Mouse (Mus musculus): ENCODE measurements around the gene Psmc3.
A peak's percentile ranks its signal among the peaks of the same experiment; 100 is the strongest.

The Psmc3 gene

DNA sequence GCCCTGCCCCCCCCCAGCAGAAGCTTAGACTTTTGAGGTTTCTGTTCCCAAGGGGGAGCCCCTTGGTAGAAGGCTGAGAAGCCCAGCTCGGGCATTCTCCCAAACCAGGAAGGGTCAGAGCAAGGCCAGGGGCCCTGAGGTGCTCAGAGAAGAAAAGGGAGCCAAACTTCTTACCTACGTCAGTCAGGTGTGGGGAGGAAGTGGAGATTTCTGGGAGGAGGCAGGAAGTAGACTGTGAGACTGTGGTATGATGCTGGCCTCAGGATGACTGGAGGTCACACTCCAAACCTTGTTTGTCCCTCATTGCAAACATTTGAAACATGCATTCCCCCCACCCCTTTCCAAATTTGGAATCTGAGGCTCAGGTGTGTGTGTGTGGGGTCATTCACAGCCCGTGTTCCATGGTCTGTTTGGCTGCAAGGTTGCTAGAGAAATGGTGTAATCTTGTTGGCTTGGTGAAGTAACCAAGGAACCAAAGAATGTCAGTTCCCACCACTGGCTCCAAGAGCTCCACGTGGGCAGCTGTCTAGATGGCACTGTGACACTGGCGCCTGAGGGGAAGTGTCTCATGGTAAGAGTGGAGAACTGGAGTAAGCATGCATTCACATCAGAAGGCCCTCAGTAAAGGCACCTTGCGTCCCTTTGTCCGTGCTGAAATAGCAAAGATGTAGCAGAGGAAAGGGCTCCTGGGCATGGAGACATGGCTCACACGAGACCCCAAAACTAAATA is 27.1 kb downstream of the Psmc3 start:
- DNase-seq (ENCODE audit: low read depth, low spot score), result no peak

DNA sequence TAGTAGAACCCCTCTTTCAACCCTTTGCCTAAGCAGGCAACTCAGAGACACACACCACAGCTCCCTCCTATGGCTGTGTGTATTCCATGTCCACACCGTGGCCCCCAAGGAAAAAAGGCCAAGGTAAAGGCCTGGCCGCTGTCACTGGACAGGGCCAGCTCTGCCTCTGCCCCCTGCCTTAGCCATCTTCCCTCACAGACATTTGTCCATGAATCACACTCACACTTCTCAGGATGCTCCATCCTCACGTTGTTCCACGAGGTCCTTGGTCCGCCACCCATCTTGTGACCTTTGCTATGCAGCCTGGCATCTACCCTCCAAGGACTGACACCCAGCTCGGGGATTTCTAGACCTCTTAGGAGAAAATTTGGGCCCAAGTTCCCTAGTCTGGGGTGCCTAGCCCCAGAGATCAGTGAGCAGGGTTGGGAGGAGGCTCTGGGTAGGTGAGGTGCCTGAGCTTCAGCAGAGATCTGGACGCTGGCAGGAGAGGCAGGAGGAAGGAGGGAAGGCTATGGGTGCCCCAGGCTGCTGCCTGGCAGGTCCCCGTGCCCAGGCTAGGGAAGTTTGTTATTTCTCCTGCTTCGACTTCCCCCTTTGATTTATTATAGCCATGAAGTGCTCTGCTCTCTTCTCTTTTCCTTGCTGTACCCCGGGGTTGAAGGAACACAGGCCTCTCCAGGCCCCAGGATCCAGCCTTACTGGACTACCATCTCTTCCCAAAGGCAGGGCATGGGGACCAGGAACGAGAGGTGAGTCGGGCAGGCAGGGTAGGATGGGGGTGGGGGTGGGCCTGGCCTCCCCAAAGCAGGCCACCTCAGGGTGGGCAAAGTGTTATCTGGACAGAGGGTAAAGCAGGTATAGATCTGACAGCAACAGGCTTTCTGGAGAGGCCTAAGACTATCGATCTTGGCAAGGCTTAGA is 28.2 kb downstream of the Psmc3 start, which contains the start of gene Spi1:
TSS of gene Spi1 (plus strand) at position 616 of the 921 bp plus-strand sequence.
- DNase-seq (ENCODE audit: low read depth, low spot score), result no peak

- DNase-seq (ENCODE audit: low read depth, low spot score), result no peak
Observed at GRCm38 (mm10) chr2:91082844-91083243, 29.0 kb downstream of the Psmc3 start.

DNA sequence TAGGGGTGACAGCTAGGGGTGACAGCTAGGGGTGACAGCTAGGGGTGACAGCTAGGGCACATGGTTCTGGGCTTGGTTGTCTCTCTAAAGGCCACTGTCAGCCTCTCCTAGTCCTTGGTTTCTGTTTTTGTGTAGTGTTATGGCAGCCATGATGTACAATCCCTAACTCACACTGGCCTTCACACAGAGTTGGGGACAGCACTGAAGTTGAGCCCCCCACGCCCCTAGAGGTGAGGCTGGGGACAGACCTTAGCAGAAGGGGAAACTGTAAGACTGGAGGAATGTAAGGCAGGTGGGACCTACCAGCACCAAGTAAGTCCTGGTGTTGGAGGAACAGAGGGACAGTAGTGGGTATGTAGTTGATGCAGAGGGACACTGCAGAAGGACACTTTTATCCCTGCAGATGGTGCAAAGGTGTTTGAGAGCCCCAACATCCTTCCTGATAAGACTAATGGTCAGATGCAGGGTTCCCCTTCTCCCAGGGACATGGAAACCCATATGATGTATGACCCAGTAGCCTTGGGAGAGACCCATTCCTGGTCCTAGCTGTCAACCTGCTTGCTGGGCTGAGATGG is 29.6 kb downstream of the Psmc3 start:
- DNase-seq (ENCODE audit: low read depth, low spot score), result no peak

DNA sequence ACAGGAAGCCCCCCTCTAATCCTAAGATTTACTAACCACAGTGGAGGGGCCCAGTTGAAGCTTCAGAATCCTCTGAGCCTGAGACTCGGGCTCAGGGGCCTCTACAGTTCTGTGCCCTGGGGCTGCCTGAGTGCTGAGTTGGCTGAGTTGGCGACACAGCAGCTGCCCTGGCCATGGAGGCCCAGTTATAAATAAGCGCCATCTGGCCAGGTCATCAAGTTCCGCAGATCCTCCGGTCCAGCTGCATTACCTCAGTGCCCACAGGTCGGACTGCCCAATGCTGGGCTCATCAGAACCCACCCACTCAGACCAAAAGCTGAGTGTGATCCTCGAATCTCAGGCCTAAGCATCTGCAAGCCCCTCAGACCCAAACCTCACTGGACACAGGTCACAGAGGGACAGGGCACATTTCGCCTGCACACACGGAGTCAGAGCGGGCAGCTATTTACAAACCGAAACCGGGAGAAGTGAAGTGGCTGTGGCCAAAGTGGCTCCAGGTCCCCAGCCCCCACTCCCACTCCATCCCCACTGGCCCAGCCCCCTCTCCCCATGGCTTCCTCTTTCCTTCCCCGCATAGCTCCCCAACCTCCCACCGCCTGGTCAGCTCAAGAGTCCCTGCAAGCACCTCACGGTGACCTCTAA is 30.5 kb downstream of the Psmc3 start:
- no peak for DNase-seq (ENCODE audit: low read depth, low spot score)

- DNase-seq (ENCODE audit: low read depth, low spot score), result no peak
Observed at GRCm38 (mm10) chr2:91085494-91086391, 31.9 kb downstream of the Psmc3 start.

- DNase-seq (ENCODE audit: low read depth, low spot score), result no peak
Observed at GRCm38 (mm10) chr2:91086392-91087237, 32.8 kb downstream of the Psmc3 start.

DNA sequence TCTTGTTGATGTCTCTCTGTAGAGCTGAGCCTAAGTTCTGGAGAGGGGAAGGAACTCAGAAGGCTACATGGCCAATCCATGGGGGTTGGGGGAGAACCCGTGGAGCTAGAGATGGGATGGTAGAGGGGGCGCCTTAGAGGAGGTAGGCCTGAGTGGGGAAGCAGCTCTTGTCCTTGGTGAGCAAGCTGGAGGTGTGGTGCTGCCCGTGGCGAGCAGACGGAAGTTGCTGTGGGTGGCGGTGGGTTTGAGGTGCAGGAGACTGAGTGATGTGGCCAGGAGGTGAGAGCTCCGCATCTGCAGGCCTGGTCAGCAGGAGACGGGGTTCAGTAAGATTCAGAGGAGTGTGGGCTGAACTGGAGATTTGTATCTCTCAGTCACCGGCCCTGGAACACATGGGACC is 33.6 kb downstream of the Psmc3 start:
- DNase-seq (ENCODE audit: low read depth, low spot score), result no peak

DNA sequence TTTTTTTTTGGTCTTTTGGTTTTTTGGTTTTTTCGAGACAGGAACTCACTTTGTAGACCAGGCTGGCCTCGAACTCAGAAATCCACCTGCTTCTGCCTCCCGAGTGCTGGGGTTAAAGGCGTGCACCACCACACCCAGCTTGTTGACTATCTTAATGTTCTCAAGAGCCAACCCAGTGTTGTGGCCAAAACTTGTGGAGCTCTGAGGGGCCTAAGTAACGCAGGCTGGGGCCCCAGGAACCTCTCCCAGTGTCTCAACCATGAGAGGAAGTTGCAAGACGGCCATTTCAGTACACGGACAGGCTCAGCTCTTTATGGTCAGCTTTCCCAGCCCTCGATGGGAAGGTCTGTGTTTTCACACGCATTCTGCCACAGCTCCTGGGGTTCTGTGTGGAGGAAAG is 35.2 kb downstream of the Psmc3 start:
- DNase-seq (ENCODE audit: low read depth, low spot score), result no peak

DNA sequence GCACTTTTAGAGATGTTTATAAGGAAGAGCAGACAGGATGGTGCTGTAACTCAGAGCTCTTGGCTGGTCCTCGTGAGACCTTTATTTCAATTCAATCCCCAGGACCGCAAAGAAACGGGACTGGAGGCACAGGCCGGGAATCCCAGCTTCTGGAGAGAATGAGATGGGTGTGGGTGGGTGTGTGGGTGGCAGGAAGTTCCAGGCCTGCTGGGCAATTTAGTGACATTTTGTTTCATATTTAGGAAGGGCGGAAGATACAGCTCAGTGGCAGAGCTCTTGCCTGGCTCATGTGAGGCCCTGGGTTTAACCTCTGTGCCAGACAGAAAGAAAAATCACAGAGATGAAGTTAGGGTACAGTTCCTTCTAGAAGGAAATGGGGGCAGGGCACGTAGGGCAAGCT is 36.4 kb downstream of the Psmc3 start:
- no peak for DNase-seq (ENCODE audit: low read depth, low spot score)

- DNase-seq (ENCODE audit: low read depth, low spot score), result no peak
Observed at GRCm38 (mm10) chr2:91090827-91091226, 37.0 kb downstream of the Psmc3 start.

- no peak for DNase-seq (ENCODE audit: low read depth, low spot score)
Observed at GRCm38 (mm10) chr2:91096524-91096923, 42.7 kb downstream of the Psmc3 start.

GRCm38 (mm10) chr2:91097015-91097414 is 43.2 kb downstream of the Psmc3 start:
- no peak for DNase-seq (ENCODE audit: low read depth, low spot score)

- no peak for DNase-seq (ENCODE audit: low read depth, low spot score)
Observed at GRCm38 (mm10) chr2:91098156-91098555, 44.3 kb downstream of the Psmc3 start.

- peak; percentile 81 for DNase-seq (ENCODE audit: low read depth, low spot score)
Observed at GRCm38 (mm10) chr2:91101124-91101740, 47.4 kb downstream of the Psmc3 start.

DNA sequence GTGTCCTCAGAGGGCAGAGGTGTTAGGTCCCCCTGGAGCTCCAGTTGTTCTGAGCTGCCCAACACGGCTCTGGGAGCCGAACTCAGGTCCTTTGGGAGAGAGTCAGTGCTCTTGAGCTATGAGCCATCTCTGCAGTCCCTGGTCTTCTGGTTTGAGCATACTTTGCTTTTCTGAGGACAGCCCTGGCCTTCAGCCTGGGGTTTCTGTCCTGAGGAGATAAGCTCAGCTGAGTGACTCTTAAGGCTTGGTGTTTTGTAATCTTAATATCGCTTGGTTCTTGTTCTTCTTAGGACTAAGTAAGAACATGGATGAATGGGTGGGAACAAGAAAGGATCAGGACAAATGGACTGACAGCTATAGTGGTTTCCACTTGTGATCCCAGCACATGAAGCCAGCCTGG is 54.3 kb downstream of the Psmc3 start:
- no peak for DNase-seq (ENCODE audit: low read depth, low spot score)

GRCm38 (mm10) chr2:91109241-91109640 is 55.4 kb downstream of the Psmc3 start:
- DNase-seq (ENCODE audit: low read depth, low spot score), result no peak

DNA sequence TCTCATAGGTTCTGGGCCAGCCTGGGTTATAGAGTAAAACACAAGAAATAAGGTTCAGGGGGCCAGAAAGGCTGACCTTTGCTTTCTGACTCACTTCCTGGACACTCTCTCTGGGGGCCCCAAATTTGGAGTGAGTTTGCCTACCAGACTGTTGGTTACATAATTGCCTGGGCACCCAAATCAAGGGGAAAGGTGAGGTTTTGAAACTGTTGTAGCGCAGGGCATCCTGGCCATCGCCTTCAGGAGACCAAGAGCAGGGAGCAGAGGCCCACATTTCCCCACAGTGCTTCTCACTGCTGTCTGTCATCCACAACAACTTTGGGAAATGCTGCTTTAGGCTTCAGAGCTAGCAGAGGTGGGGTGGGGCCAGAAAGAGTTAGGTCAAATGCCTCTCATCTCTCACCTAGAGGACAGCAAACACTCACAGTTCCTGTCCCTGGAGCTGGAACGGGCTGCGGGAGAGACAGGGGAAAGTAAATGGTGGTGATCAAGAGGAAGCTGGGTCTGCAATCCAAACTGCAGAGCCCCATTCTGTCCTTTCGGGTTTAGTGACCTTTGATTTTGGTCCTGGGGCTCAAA is 56.1 kb downstream of the Psmc3 start:
- DNase-seq (ENCODE audit: low read depth, low spot score), result no peak

DNA sequence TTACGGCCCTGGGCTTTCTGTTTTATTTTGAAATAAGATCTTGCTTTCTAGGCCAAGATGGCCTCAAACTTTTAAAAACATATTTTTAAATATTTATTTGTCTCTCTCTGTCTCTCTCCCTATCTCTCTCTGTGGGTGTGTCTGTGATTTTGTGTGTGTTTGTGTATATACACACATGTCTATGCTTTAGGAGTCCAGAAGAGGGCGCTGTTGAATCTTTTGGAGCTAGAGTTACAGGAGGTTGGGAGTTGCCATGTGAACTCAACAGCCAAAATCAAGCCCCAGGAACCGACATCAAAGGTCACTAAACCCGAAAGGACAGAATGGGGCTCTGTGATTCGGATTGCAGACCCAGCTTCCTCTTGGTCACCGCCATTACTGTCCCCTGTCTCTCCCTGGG is 56.6 kb downstream of the Psmc3 start:
- no peak for DNase-seq (ENCODE audit: low read depth, low spot score)
